Mouse (Mus musculus): ENCODE measurements around the gene Dbnl. TPM values are rescaled to one million over a fixed set of nuclear protein-coding genes. Genes with fewer than 3 reads are reported as not detected.

Dbnl gene
- total and polyA plus RNA-seq, 2 experiments from 2014 or later = 77.8 to 130 TPM

GRCm38 (mm10) chr11:5836126-5836525 lies 47.8 kb downstream of the Dbnl start:
- Histone ChIP-seq H3K4me1 (ENCODE audit: insufficient read depth) (no peaks in the 10 kb centered on the region), H3K4me2 (ENCODE audit: low read depth) (no peak overlapping the region), H3K27me3 (ENCODE audit: insufficient read depth, low read length) (no peaks in the 10 kb centered on the region), H3K9me3 (ENCODE audit: low read length) (no peaks in the 10 kb centered on the region), H3K4me3 (ENCODE audit: low read depth, low read length) (no peak overlapping the region), H3K9ac (no peak overlapping the region), H3K36me3 (ENCODE audit: insufficient read depth) (peaks cover 22% of the 10 kb centered on the region; the same call in 1 of the 2 replicates), H3K27ac (ENCODE audit: low read depth, low read length) (no peak overlapping the region)
- ATAC-seq (no peak), DNase-seq (no peak)
- peak; percentile 49 for TF ChIP-seq CTCF (IDR thresholded peaks at IDR 0.05; ENCODE audit: low read depth)
- WGBS = 47% methylated on average over 1 of the region's 1 CpGs

- peak within 1 kb of the TSS; percentile 84 for H3K27ac ChIP-seq (ENCODE audit: low read depth, low read length)
- WGBS = under 1% methylated on average over 62 of the region's 63 CpGs
- peak; percentile 79 for TF ChIP-seq CTCF (IDR thresholded peaks at IDR 0.05; ENCODE audit: low read depth)
Observed at GRCm38 (mm10) chr11:5837251-5838246, 49.3 kb downstream of the Dbnl start, which contains the start of gene Polm. Gene Polm (minus strand): TSS chr11:5838016.

GRCm38 (mm10) chr11:5840346-5840745 lies 52.1 kb downstream of the Dbnl start:
- no peak overlapping the region for H3K4me2 ChIP-seq (ENCODE audit: low read depth)
- H3K36me3 ChIP-seq (ENCODE audit: insufficient read depth) = no peaks in the 10 kb centered on the region
- H3K4me1 ChIP-seq (ENCODE audit: insufficient read depth) = no peaks in the 10 kb centered on the region
- DNase-seq (no peak), ATAC-seq (no peak)
- H3K9ac ChIP-seq = no peak overlapping the region
- 72% methylated on average over 7 of the region's 7 CpGs for WGBS
- TF ChIP-seq CTCF (IDR thresholded peaks at IDR 0.05; ENCODE audit: low read depth) = no peak
- no peak overlapping the region for H3K27ac ChIP-seq (ENCODE audit: low read depth, low read length)
- no peak overlapping the region for H3K4me3 ChIP-seq (ENCODE audit: low read depth, low read length)
- no peaks in the 10 kb centered on the region for H3K9me3 ChIP-seq (ENCODE audit: low read length)
- no peaks in the 10 kb centered on the region for H3K27me3 ChIP-seq (ENCODE audit: insufficient read depth, low read length)

More at GRCm38 (mm10) chr11:5837251-5838246, 49.3 kb downstream of the Dbnl start, which contains the start of gene Polm:
- Histone ChIP-seq H3K27me3 (ENCODE audit: insufficient read depth, low read length) (no peaks in the 10 kb centered on the region), H3K4me3 (ENCODE audit: low read depth, low read length) (peak within 1 kb of the TSS; percentile 70), H3K4me1 (ENCODE audit: insufficient read depth) (no peaks in the 10 kb centered on the region), H3K9me3 (ENCODE audit: low read length) (no peaks in the 10 kb centered on the region), H3K4me2 (ENCODE audit: low read depth) (peak within 1 kb of the TSS; percentile 90), H3K36me3 (ENCODE audit: insufficient read depth) (peaks cover 13% of the 10 kb centered on the region; the same call in 1 of the 2 replicates), H3K9ac (peak within 1 kb of the TSS; percentile 77)
- DNase-seq (peak; percentile 94), ATAC-seq (peak; percentile 98)

GRCm38 (mm10) chr11:5841751-5842150 lies 53.5 kb downstream of the Dbnl start:
- H3K9ac ChIP-seq = no peak overlapping the region
- no peaks in the 10 kb centered on the region for H3K4me1 ChIP-seq (ENCODE audit: insufficient read depth)
- H3K4me3 ChIP-seq (ENCODE audit: low read depth, low read length) = no peak overlapping the region
- H3K4me2 ChIP-seq (ENCODE audit: low read depth) = no peak overlapping the region
- no peak for ATAC-seq
- no peaks in the 10 kb centered on the region for H3K36me3 ChIP-seq (ENCODE audit: insufficient read depth)
- no peaks in the 10 kb centered on the region for H3K27me3 ChIP-seq (ENCODE audit: insufficient read depth, low read length)
- no peak overlapping the region for H3K27ac ChIP-seq (ENCODE audit: low read depth, low read length)
- TF ChIP-seq CTCF (IDR thresholded peaks at IDR 0.05; ENCODE audit: low read depth) = no peak
- no peaks in the 10 kb centered on the region for H3K9me3 ChIP-seq (ENCODE audit: low read length)
- WGBS = 88% methylated on average over 2 of the region's 2 CpGs
- DNase-seq = no peak

- Histone ChIP-seq H3K27ac (ENCODE audit: low read depth, low read length) (no peak overlapping the region), H3K4me2 (ENCODE audit: low read depth) (no peak overlapping the region), H3K9me3 (ENCODE audit: low read length) (no peaks in the 10 kb centered on the region), H3K4me3 (ENCODE audit: low read depth, low read length) (no peak overlapping the region), H3K4me1 (ENCODE audit: insufficient read depth) (no peaks in the 10 kb centered on the region), H3K9ac (no peak overlapping the region), H3K36me3 (ENCODE audit: insufficient read depth) (no peaks in the 10 kb centered on the region), H3K27me3 (ENCODE audit: insufficient read depth, low read length) (no peaks in the 10 kb centered on the region)
- ATAC-seq (no peak), DNase-seq (no peak)
- TF ChIP-seq CTCF (IDR thresholded peaks at IDR 0.05; ENCODE audit: low read depth) = no peak
- WGBS = 77% methylated on average over 3 of the region's 3 CpGs
Observed at GRCm38 (mm10) chr11:5843131-5843530, 54.8 kb downstream of the Dbnl start.

GRCm38 (mm10) chr11:5846639-5847345 lies 58.5 kb downstream of the Dbnl start:
- Histone ChIP-seq H3K9me3 (ENCODE audit: low read length) (no peaks in the 10 kb centered on the region), H3K9ac (no peak overlapping the region), H3K4me3 (ENCODE audit: low read depth, low read length) (no peak overlapping the region), H3K4me1 (ENCODE audit: insufficient read depth) (peaks cover 8% of the 10 kb centered on the region; the same call in 1 of the 2 replicates), H3K4me2 (ENCODE audit: low read depth) (no peak overlapping the region), H3K27me3 (ENCODE audit: insufficient read depth, low read length) (no peaks in the 10 kb centered on the region), H3K36me3 (ENCODE audit: insufficient read depth) (no peaks in the 10 kb centered on the region), H3K27ac (ENCODE audit: low read depth, low read length) (no peak overlapping the region)
- ATAC-seq (no peak), DNase-seq (no peak)
- TF ChIP-seq CTCF (IDR thresholded peaks at IDR 0.05; ENCODE audit: low read depth) = no peak
- 78% methylated on average over 7 of the region's 7 CpGs for WGBS

All from forebrain, postnatal 0 days (tissue).